Mouse (Mus musculus): ENCODE measurements around the gene Dhrs3. TPM values are rescaled to one million over a fixed set of nuclear protein-coding genes. Genes with fewer than 3 reads are reported as not detected.

Dhrs3 gene
- total RNA-seq, 1 experiment = 5.3 TPM

DNA sequence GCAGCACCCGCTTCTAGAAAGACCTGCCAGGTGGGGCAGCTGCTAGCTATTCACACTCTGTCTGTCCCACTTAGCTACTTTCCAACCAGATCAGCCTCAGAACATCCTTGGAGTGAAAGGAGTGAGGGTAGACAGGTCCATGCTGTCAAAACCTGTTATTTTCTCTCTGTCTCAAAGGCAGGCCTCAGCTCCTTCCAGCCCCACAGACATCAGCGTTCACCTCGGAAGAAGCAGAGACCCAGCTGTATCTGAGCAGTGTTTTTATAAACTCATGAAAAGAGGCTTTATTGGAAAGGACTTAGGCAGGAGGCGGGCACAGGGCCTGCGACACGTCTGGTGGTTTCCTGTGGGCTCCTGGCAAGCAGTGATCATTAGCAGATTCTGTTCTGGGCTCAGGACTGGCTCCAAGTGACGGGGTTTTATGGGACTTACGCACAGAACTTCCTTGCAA, 9.7 kb upstream of the Dhrs3 start:
- DNase-seq (ENCODE audit: low read depth, low spot score) = no peak
- no peak for TF ChIP-seq MAFK (IDR thresholded peaks at IDR 0.05; ENCODE audit: insufficient read depth, low read depth, low read length)
- no peak for TF ChIP-seq ZNF384 (IDR thresholded peaks at IDR 0.05; ENCODE audit: low read depth, low read length)
- TF ChIP-seq CHD2 (IDR thresholded peaks at IDR 0.05; ENCODE audit: low read depth, low read length) = no peak
- no peak for TF ChIP-seq HCFC1 (IDR thresholded peaks at IDR 0.05; ENCODE audit: borderline replicate concordance, insufficient read depth, low read length)
- TF ChIP-seq ZC3H11A (IDR thresholded peaks at IDR 0.05; ENCODE audit: borderline replicate concordance, low read depth, low read length) = no peak

DNA sequence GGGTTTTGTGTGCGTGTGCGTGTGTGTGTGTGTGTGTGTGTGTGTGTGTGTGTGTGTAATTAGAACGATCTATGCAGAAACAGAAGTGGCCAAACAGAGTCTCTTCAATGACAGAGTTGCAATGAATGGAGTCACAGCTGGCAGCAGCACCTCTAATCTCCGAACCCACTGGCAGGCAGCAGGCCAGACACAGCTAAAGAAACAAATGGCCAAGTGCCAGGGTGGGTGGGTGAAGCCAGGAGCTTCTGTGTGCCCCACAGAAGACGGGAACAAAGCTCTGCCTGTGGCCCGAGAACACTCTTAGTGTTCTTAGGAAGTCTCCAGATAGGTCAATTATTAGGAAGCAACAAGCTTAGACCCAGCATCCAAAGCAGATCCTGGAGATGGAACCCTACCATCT, 6.2 kb upstream of the Dhrs3 start:
- in situ Hi-C loops (cut with MboI; ENCODE audit: low sequenced_read_pairs in 2 of 2, unreplicated experiment in 2 of 2) = loop anchor here (25.0 kb wide), 2 partner anchors 401 to 601 kb away; no protein-coding TSS in a partner anchor
- no peaks in the 10 kb centered on the region for H3K9me3 ChIP-seq (ENCODE audit: control insufficient read depth, insufficient read depth, low read depth, low read length)
- TF ChIP-seq CHD2 (IDR thresholded peaks at IDR 0.05; ENCODE audit: low read depth, low read length) (no peak), ZC3H11A (IDR thresholded peaks at IDR 0.05; ENCODE audit: borderline replicate concordance, low read depth, low read length) (no peak), HCFC1 (IDR thresholded peaks at IDR 0.05; ENCODE audit: borderline replicate concordance, insufficient read depth, low read length) (no peak)

More for the DNA sequence above, 9.7 kb upstream of the Dhrs3 start:
- in situ Hi-C loops (cut with MboI; ENCODE audit: low sequenced_read_pairs in 2 of 2, unreplicated experiment in 2 of 2) = loop anchor here (25.0 kb wide), 2 partner anchors 404 to 604 kb away; no protein-coding TSS in a partner anchor
- H3K4me3 ChIP-seq (ENCODE audit: insufficient read depth in 1 of 2, low read depth in 1 of 2, low read length in 2 of 2, poor library complexity in 1 of 2, severe bottlenecking in 1 of 2) = no peak overlapping the region
- H3K27ac ChIP-seq (ENCODE audit: insufficient read depth, low read depth, low read length, poor library complexity, severe bottlenecking) = no peak overlapping the region
- no peaks in the 10 kb centered on the region for H3K4me1 ChIP-seq (ENCODE audit: control insufficient read depth in 2 of 2, insufficient read depth in 2 of 2, low read length in 2 of 2, poor library complexity in 1 of 2)
- no peaks in the 10 kb centered on the region for H3K9me3 ChIP-seq (ENCODE audit: control insufficient read depth, insufficient read depth, low read depth, low read length)
- H3K36me3 ChIP-seq (ENCODE audit: control insufficient read depth, insufficient read depth, low read length, poor library complexity, severe bottlenecking) = no peaks in the 10 kb centered on the region
- H3K9ac ChIP-seq (ENCODE audit: insufficient read depth, low read depth, low read length, poor library complexity, severe bottlenecking) = no peak overlapping the region

GRCm38 (mm10) chr4:144888750-144889149, 3.9 kb upstream of the Dhrs3 start:
- H3K27ac ChIP-seq (ENCODE audit: insufficient read depth, low read depth, low read length, poor library complexity, severe bottlenecking) = no peak overlapping the region
- no peak overlapping the region for H3K9ac ChIP-seq (ENCODE audit: insufficient read depth, low read depth, low read length, poor library complexity, severe bottlenecking)
- in situ Hi-C loops (cut with MboI; ENCODE audit: low sequenced_read_pairs in 2 of 2, unreplicated experiment in 2 of 2) = loop anchor here (25.0 kb wide), 2 partner anchors 399 to 599 kb away; no protein-coding TSS in a partner anchor
- H3K9me3 ChIP-seq (ENCODE audit: control insufficient read depth, insufficient read depth, low read depth, low read length) = no peaks in the 10 kb centered on the region
- H3K4me3 ChIP-seq (ENCODE audit: insufficient read depth in 1 of 2, low read depth in 1 of 2, low read length in 2 of 2, poor library complexity in 1 of 2, severe bottlenecking in 1 of 2) = no peak overlapping the region
- TF ChIP-seq HCFC1 (IDR thresholded peaks at IDR 0.05; ENCODE audit: borderline replicate concordance, insufficient read depth, low read length) (no peak), MAFK (IDR thresholded peaks at IDR 0.05; ENCODE audit: insufficient read depth, low read depth, low read length) (no peak), ZC3H11A (IDR thresholded peaks at IDR 0.05; ENCODE audit: borderline replicate concordance, low read depth, low read length) (no peak), ZNF384 (IDR thresholded peaks at IDR 0.05; ENCODE audit: low read depth, low read length) (no peak), CHD2 (IDR thresholded peaks at IDR 0.05; ENCODE audit: low read depth, low read length) (no peak)
- H3K4me1 ChIP-seq (ENCODE audit: control insufficient read depth in 2 of 2, insufficient read depth in 2 of 2, low read length in 2 of 2, poor library complexity in 1 of 2) = peaks cover 0 to 8% of the 10 kb centered on the region in 2 experiments; a peak in 1 of 4 replicates
- H3K36me3 ChIP-seq (ENCODE audit: control insufficient read depth, insufficient read depth, low read length, poor library complexity, severe bottlenecking) = no peaks in the 10 kb centered on the region
- no peak for DNase-seq (ENCODE audit: low read depth, low spot score)

More for the DNA sequence above, 6.2 kb upstream of the Dhrs3 start:
- no peak for DNase-seq (ENCODE audit: low read depth, low spot score)
- H3K4me3 ChIP-seq (ENCODE audit: insufficient read depth in 1 of 2, low read depth in 1 of 2, low read length in 2 of 2, poor library complexity in 1 of 2, severe bottlenecking in 1 of 2) = no peak overlapping the region
- H3K36me3 ChIP-seq (ENCODE audit: control insufficient read depth, insufficient read depth, low read length, poor library complexity, severe bottlenecking) = no peaks in the 10 kb centered on the region
- H3K9ac ChIP-seq (ENCODE audit: insufficient read depth, low read depth, low read length, poor library complexity, severe bottlenecking) = no peak overlapping the region
- H3K27ac ChIP-seq (ENCODE audit: insufficient read depth, low read depth, low read length, poor library complexity, severe bottlenecking) = no peak overlapping the region
- peaks cover 0 to 2% of the 10 kb centered on the region in 2 experiments; a peak in 1 of 4 replicates for H3K4me1 ChIP-seq (ENCODE audit: control insufficient read depth in 2 of 2, insufficient read depth in 2 of 2, low read length in 2 of 2, poor library complexity in 1 of 2)

DNA sequence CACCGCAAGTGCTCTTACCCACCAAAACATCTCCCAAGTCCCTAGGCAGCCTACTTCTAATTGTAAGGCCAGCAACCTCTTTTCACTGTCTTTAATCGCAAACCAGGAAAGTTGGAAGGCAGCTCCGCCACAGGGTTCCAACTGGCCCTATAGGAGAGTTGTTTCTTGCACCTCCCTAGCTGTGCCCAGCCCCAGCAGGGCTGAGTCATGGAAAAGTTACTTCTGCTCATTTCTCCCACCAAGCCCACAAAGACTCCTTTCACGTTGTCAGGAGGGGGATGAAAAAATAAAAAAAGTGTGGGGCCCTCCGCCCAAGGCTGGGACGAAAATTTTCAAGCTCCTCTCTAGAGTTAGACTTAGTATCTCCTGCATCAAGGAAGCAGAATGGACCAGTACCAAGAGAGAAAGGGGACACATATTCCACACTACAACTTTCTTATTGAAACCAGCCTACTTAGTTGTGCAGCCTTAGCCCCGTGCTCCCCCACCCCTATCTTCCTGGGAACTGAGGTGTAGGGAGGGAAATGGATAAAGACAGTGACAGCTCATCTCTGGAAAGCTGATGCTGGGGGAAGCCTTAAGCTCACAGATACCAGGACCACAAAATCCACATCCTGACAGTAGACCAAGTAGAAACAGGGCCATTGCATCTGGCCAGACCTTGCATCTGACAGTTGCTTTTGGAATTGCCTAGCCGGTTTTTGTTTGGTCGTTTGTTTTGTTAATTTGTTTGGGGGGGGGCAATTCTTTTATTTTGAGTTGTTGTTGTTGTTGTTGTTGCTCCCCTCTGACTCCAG, 2.9 kb upstream of the Dhrs3 start:
- in situ Hi-C loops (cut with MboI; ENCODE audit: low sequenced_read_pairs in 2 of 2, unreplicated experiment in 2 of 2) = loop anchor here (25.0 kb wide), 2 partner anchors 398 to 598 kb away; no protein-coding TSS in a partner anchor
- Histone ChIP-seq H3K9ac (ENCODE audit: insufficient read depth, low read depth, low read length, poor library complexity, severe bottlenecking) (no peak overlapping the region), H3K4me3 (ENCODE audit: insufficient read depth in 1 of 2, low read depth in 1 of 2, low read length in 2 of 2, poor library complexity in 1 of 2, severe bottlenecking in 1 of 2) (no peak overlapping the region), H3K36me3 (ENCODE audit: control insufficient read depth, insufficient read depth, low read length, poor library complexity, severe bottlenecking) (no peaks in the 10 kb centered on the region), H3K9me3 (ENCODE audit: control insufficient read depth, insufficient read depth, low read depth, low read length) (no peaks in the 10 kb centered on the region), H3K4me1 (ENCODE audit: control insufficient read depth in 2 of 2, insufficient read depth in 2 of 2, low read length in 2 of 2, poor library complexity in 1 of 2) (peaks cover 0 to 11% of the 10 kb centered on the region in 2 experiments; a peak in 1 of 4 replicates), H3K27ac (ENCODE audit: insufficient read depth, low read depth, low read length, poor library complexity, severe bottlenecking) (no peak overlapping the region)
- TF ChIP-seq ZC3H11A (IDR thresholded peaks at IDR 0.05; ENCODE audit: borderline replicate concordance, low read depth, low read length) = no peak
- no peak for TF ChIP-seq CHD2 (IDR thresholded peaks at IDR 0.05; ENCODE audit: low read depth, low read length)
- TF ChIP-seq HCFC1 (IDR thresholded peaks at IDR 0.05; ENCODE audit: borderline replicate concordance, insufficient read depth, low read length) = no peak
- no peak for TF ChIP-seq ZNF384 (IDR thresholded peaks at IDR 0.05; ENCODE audit: low read depth, low read length)
- no peak for TF ChIP-seq MAFK (IDR thresholded peaks at IDR 0.05; ENCODE audit: insufficient read depth, low read depth, low read length)
- DNase-seq (ENCODE audit: low read depth, low spot score) = no peak

Data from ES-E14 (cell line).